Mouse (Mus musculus) liver, embryonic 14.5 days (tissue): ENCODE results near the gene Gss. TPM values are rescaled to one million over a fixed set of nuclear protein-coding genes. Genes with fewer than 3 reads are reported as not detected.

Source experiments
- ATAC-seq: fragments of 200-750 bp; cut with Nextera tagmentation; 2 replicates; pipeline ENCODE4 v1.8.0; 2017; ENCODE audit warnings: moderate number of reproducible peaks, mild to moderate bottlenecking, moderate library complexity; ENCODE audit not compliant: insufficient read depth
- DNase-seq, 3 experiments: peaks; one replicate each; pipeline ENCODE4 v3.0.0-alpha.2; 2012 to 2013; ENCODE audit warnings: low read depth in 3 of 3, low spot score in 3 of 3
- H3K27ac ChIP-seq: fragments of 300-500 bp; sonication (generic); 2 replicates; pipeline ENCODE4 v1.5.1; 2014; ENCODE audit warnings: moderate library complexity, mild to moderate bottlenecking, control low read depth, inconsistent platforms
- H3K27me3 ChIP-seq: fragments of 300-500 bp; sonication (generic); 2 replicates; pipeline ENCODE4 v1.6.1; 2014; ENCODE audit warnings: mild to moderate bottlenecking, low read length, moderate library complexity; ENCODE audit not compliant: control insufficient read depth, insufficient read depth
- H3K36me3 ChIP-seq: fragments of 300-500 bp; sonication (generic); replicated peaks from 2 replicates; pipeline ENCODE4 v1.6.1; 2014; ENCODE audit warnings: low read depth; ENCODE audit not compliant: control insufficient read depth, insufficient read depth
- H3K4me1 ChIP-seq, 2 experiments: fragments of 200-500 bp in 1 of 2; fragments of 300-500 bp in 1 of 2; sonication (generic) in 1 of 2; replicated peaks; 2 replicates each; pipeline ENCODE4 v1.6.1; 2012 to 2014; ENCODE audit warnings: antibody characterized with exemption in 1 of 2, inconsistent platforms in 1 of 2, low read length in 1 of 2; ENCODE audit not compliant: control insufficient read depth in 2 of 2, insufficient read depth in 2 of 2
- H3K4me2 ChIP-seq: fragments of 300-500 bp; sonication (generic); 2 replicates; pipeline ENCODE4 v1.6.1; 2014; ENCODE audit warnings: low read depth, mild to moderate bottlenecking, control low read depth, moderate library complexity
- H3K4me3 ChIP-seq, 2 experiments: fragments of 200-500 bp in 1 of 2; fragments of 300-500 bp in 1 of 2; sonication (generic) in 1 of 2; 2 replicates each; pipeline ENCODE4 v1.5.1; 2012 to 2014; ENCODE audit warnings: low read depth in 2 of 2, low read length in 2 of 2, mild to moderate bottlenecking in 2 of 2, control low read depth in 1 of 2, inconsistent platforms in 1 of 2, moderate library complexity in 1 of 2; ENCODE audit not compliant: insufficient read depth in 1 of 2
- H3K9ac ChIP-seq: fragments of 300-500 bp; sonication (generic); replicated peaks from 2 replicates; pipeline ENCODE4 v1.6.1; 2014; ENCODE audit warnings: mild to moderate bottlenecking, control low read depth, moderate library complexity
- H3K9me3 ChIP-seq: fragments of 300-500 bp; sonication (generic); 2 replicates; pipeline ENCODE4 v1.6.1; 2016; ENCODE audit warnings: low read length, mixed read lengths; ENCODE audit not compliant: control insufficient read depth
- CTCF ChIP-seq: IDR thresholded peaks from 2 replicates; pipeline ENCODE4 v1.5.1; 2016; ENCODE audit warnings: antibody characterized with exemption, low read depth, control low read depth
- EP300 ChIP-seq: IDR thresholded peaks from 2 replicates; pipeline ENCODE4 v1.6.1; 2016; ENCODE audit warnings: antibody characterized with exemption, low read depth
- WGBS: fragments of 180-500 bp; shearing (Covaris S2); extraction: QIAGEN DNeasy Blood & Tissue Kit; methylation state at CpG from one replicate; pipeline ENCODE4 v1.1.7; 2014; ENCODE audit not compliant: insufficient replicate concordance; 5-methylcytosine and 5-hydroxymethylcytosine counted together
- polyA plus RNA-seq, 2 experiments: library from polyadenylated mRNA; depleted of rRNA in 1 of 2; stranded (reverse) in 1 of 2; unstranded in 1 of 2; fragments of >200 nt; fragmentation: Nextera tagmentation in 1 of 2; extraction: Ambion mirVana in 1 of 2; gene quantifications; 2 replicates each; pipeline versions ENCODE4 v1.2.1 to v1.2.3; 2012 to 2014

The Gss gene
- polyA plus RNA-seq, 2 experiments, result 37.9 to 64.6 TPM

GRCm38 (mm10) chr2:155524378-155524777, 68.2 kb downstream of the Gss start:
- no peaks in the 10 kb centered on the region for H3K36me3 ChIP-seq
- H3K4me1 ChIP-seq, result peaks cover 0 to 13% of the 10 kb centered on the region in 2 experiments; a peak in 2 of 4 replicates
- DNase-seq, result no peak
- H3K27me3 ChIP-seq, result no peaks in the 10 kb centered on the region
- no peak overlapping the region for H3K27ac ChIP-seq
- H3K4me3 ChIP-seq, result no peak overlapping the region
- 15% methylated on average over 1 of the region's 1 CpGs for WGBS
- TF ChIP-seq EP300 (no peak), CTCF (no peak)
- no peak for ATAC-seq
- H3K9ac ChIP-seq, result no peak overlapping the region
- H3K4me2 ChIP-seq, result no peak overlapping the region
- H3K9me3 ChIP-seq, result no peaks in the 10 kb centered on the region

GRCm38 (mm10) chr2:155523706-155524105, 68.9 kb downstream of the Gss start:
- Histone ChIP-seq H3K9me3 (no peaks in the 10 kb centered on the region), H3K9ac (no peak overlapping the region), H3K4me1 (peaks cover 4 to 16% of the 10 kb centered on the region in 2 experiments), H3K4me2 (no peak overlapping the region), H3K27ac (no peak overlapping the region), H3K27me3 (no peaks in the 10 kb centered on the region), H3K4me3 (no peak overlapping the region), H3K36me3 (no peaks in the 10 kb centered on the region)
- WGBS, result 15% methylated on average over 5 of the region's 5 CpGs
- TF ChIP-seq CTCF (no peak), EP300 (no peak)
- ATAC-seq (no peak), DNase-seq (no peak)

- TF ChIP-seq CTCF, result no peak
- TF ChIP-seq EP300, result no peak
- Histone ChIP-seq H3K36me3 (no peaks in the 10 kb centered on the region), H3K4me1 (peaks cover 12% of the 10 kb centered on the region in 2 experiments), H3K4me2 (peak overlapping the region; percentile 92), H3K27me3 (peaks cover 12% of the 10 kb centered on the region), H3K9me3 (no peaks in the 10 kb centered on the region), H3K9ac (peak overlapping the region; percentile 91), H3K4me3 (peak overlapping the region; percentile 77 to 92), H3K27ac (peak overlapping the region; percentile 75)
- ATAC-seq (no peak), DNase-seq (no peak)
- 21% methylated on average over 18 of the region's 18 CpGs for WGBS
Observed at GRCm38 (mm10) chr2:155518531-155519270, 73.9 kb downstream of the Gss start.

- DNase-seq, result peak; percentile 98
- H3K9me3 ChIP-seq, result no peaks in the 10 kb centered on the region
- WGBS, result 3% methylated on average over 70 of the region's 70 CpGs
Observed at GRCm38 (mm10) chr2:155517455-155518423, 74.9 kb downstream of the Gss start, which contains the start of the genes Acss2 and Ggt7. Gene Acss2 (plus strand): TSS chr2:155517948. Gene Ggt7 (minus strand): TSS chr2:155518237.

More at GRCm38 (mm10) chr2:155517455-155518423, 74.9 kb downstream of the Gss start, which contains the start of the genes Acss2 and Ggt7:
- peak; percentile 98 for ATAC-seq
- Histone ChIP-seq H3K9ac (peak within 1 kb of the TSS; percentile 91), H3K4me3 (peak within 1 kb of the TSS; percentile 77 to 92), H3K4me2 (peak within 1 kb of the TSS; percentile 92), H3K36me3 (no peaks in the 10 kb centered on the region), H3K27ac (peak within 1 kb of the TSS; percentile 75), H3K4me1 (peaks cover 12% of the 10 kb centered on the region in 2 experiments), H3K27me3 (peaks cover 12% of the 10 kb centered on the region)
- no peak for TF ChIP-seq EP300
- TF ChIP-seq CTCF, result peak; percentile 92
